Mouse (Mus musculus) embryonic facial prominence, embryonic 11.5 days (tissue): ENCODE results near the gene Gm28557. TPM values are rescaled to one million over a fixed set of nuclear protein-coding genes. Genes with fewer than 3 reads are reported as not detected.

Experiments
- ATAC-seq: fragments of 200-750 bp; cut with Nextera tagmentation; replicated peaks from 2 replicates; pipeline ENCODE4 v1.8.0; 2017; ENCODE audit warnings: low read depth; ENCODE audit not compliant: insufficient number of reproducible peaks, low FRiP score, low TSS enrichment
- DNase-seq: peaks from one replicate; pipeline ENCODE4 v3.0.0-alpha.2; 2015; ENCODE audit warnings: low spot score
- H3K27ac ChIP-seq: fragments of 300-500 bp; sonication (generic); replicated peaks from 2 replicates; pipeline ENCODE4 v1.5.1; 2014; ENCODE audit warnings: mild to moderate bottlenecking, low read depth, low read length, control low read depth
- H3K27me3 ChIP-seq: fragments of 300-500 bp; sonication (generic); 2 replicates; pipeline ENCODE4 v1.6.1; 2014; ENCODE audit warnings: mild to moderate bottlenecking, low read length, moderate library complexity, mixed read lengths; ENCODE audit not compliant: control insufficient read depth, insufficient read depth
- H3K36me3 ChIP-seq: fragments of 300-500 bp; sonication (generic); replicated peaks from 2 replicates; pipeline ENCODE4 v1.6.1; 2014; ENCODE audit warnings: low read depth, mild to moderate bottlenecking, low read length, moderate library complexity, mixed read lengths; ENCODE audit not compliant: control insufficient read depth, insufficient read depth
- H3K4me1 ChIP-seq: fragments of 300-500 bp; sonication (generic); 2 replicates; pipeline ENCODE4 v1.6.1; 2014; ENCODE audit warnings: low read length, mixed read lengths; ENCODE audit not compliant: control insufficient read depth, insufficient read depth
- H3K4me2 ChIP-seq: fragments of 300-500 bp; sonication (generic); 2 replicates; pipeline ENCODE4 v1.6.1; 2014; ENCODE audit warnings: low read depth, mild to moderate bottlenecking, control low read depth, low read length, moderate library complexity
- H3K4me3 ChIP-seq: fragments of 300-500 bp; sonication (generic); 2 replicates; pipeline ENCODE4 v1.5.1; 2014; ENCODE audit warnings: low read depth, low read length, control low read depth
- H3K9ac ChIP-seq: fragments of 300-500 bp; sonication (generic); replicated peaks from 2 replicates; pipeline ENCODE4 v1.6.1; 2014; ENCODE audit warnings: mild to moderate bottlenecking, control low read depth, low read length
- H3K9me3 ChIP-seq: fragments of 300-500 bp; sonication (generic); replicated peaks from 2 replicates; pipeline ENCODE4 v1.6.1; 2016; ENCODE audit warnings: mild to moderate bottlenecking, low read length, inconsistent platforms, mixed read lengths; ENCODE audit not compliant: control insufficient read depth
- WGBS: fragments of 180-500 bp; shearing (Covaris S2); extraction: QIAGEN DNeasy Blood & Tissue Kit; methylation state at CpG from one replicate; pipeline ENCODE4 v1.1.7; 2014; 5-methylcytosine and 5-hydroxymethylcytosine counted together
- polyA plus RNA-seq: library from polyadenylated mRNA; unstranded; fragments of >200 nt; fragmentation: Nextera tagmentation; extraction: Ambion mirVana; gene quantifications from 2 replicates; pipeline ENCODE4 v1.2.1, GENCODE M21; 2014

Gene Gm28557
- polyA plus RNA-seq, 1 experiment from 2014 or later = 3.2 TPM

GRCm38 (mm10) chr13:67065386-67065785 lies 43.0 kb downstream of the Gm28557 start:
- ATAC-seq (no peak), DNase-seq (no peak)
- H3K9me3 ChIP-seq = no peaks in the 10 kb centered on the region
- peaks cover 9% of the 10 kb centered on the region for H3K36me3 ChIP-seq
- no peaks in the 10 kb centered on the region for H3K27me3 ChIP-seq
- H3K9ac ChIP-seq = no peak overlapping the region
- no peak overlapping the region for H3K4me2 ChIP-seq
- H3K4me3 ChIP-seq = no peak overlapping the region
- 87% methylated on average over 8 of the region's 8 CpGs for WGBS
- no peaks in the 10 kb centered on the region for H3K4me1 ChIP-seq
- H3K27ac ChIP-seq = no peak overlapping the region

GRCm38 (mm10) chr13:67062427-67062826 lies 46.0 kb downstream of the Gm28557 start:
- ATAC-seq = no peak
- no peaks in the 10 kb centered on the region for H3K4me1 ChIP-seq
- no peak overlapping the region for H3K4me2 ChIP-seq
- H3K9me3 ChIP-seq = no peaks in the 10 kb centered on the region
- no peak overlapping the region for H3K4me3 ChIP-seq
- no peaks in the 10 kb centered on the region for H3K27me3 ChIP-seq
- DNase-seq = no peak
- no peak overlapping the region for H3K9ac ChIP-seq
- no peaks in the 10 kb centered on the region for H3K36me3 ChIP-seq
- H3K27ac ChIP-seq = no peak overlapping the region
- 59% methylated on average over 7 of the region's 7 CpGs for WGBS

GRCm38 (mm10) chr13:67060786-67061358 lies 47.5 kb downstream of the Gm28557 start, which contains the start of gene Zfp712:
Zfp712 (minus strand) TSS chr13:67061170.
- DNase-seq (peak; percentile 94), ATAC-seq (peak; percentile 97)
- Histone ChIP-seq H3K4me3 (peak within 1 kb of the TSS; percentile 69), H3K27ac (peak within 1 kb of the TSS; percentile 47; the same call in 1 of the 2 replicates), H3K36me3 (no peaks in the 10 kb centered on the region), H3K27me3 (no peaks in the 10 kb centered on the region), H3K4me2 (peak within 1 kb of the TSS; percentile 64), H3K9me3 (no peaks in the 10 kb centered on the region; the same call in 1 of the 2 replicates), H3K4me1 (no peaks in the 10 kb centered on the region), H3K9ac (peak within 1 kb of the TSS; percentile 70)
- WGBS = under 1% methylated on average over 27 of the region's 27 CpGs

DNA sequence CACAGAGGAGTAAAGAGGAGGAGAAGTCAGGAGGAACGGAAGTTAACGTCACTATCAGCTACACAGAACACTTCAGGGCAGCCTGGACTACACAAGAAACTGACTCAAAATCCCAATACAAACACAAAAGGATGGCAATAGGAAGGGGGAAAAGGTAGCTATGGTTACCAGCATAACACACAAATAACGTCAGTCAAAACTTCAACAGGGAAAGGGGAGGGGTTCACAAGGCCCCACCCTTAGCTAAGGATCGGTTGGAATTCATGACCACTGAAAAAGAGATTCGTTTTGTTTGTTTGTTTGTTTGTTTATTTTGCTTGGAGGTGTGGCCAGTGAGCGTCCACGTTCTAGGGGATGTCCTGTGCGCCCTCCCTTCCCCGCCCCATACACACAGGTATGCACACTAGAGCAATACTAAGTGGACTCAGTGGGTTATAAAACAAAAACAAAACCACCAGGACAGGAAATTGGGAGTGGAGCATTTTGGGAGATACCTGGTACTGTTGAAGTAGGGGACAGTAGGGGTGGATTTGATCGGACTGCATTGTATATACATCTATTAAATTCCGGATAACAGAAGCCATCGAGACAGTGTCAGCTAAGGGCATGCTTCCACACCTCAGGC lies 48.1 kb downstream of the Gm28557 start:
- WGBS = 4% methylated on average over 12 of the region's 12 CpGs

More for the DNA sequence above, 48.1 kb downstream of the Gm28557 start:
- DNase-seq (no peak), ATAC-seq (peak; percentile 61)
- Histone ChIP-seq H3K27me3 (no peaks in the 10 kb centered on the region), H3K4me2 (peak overlapping the region; percentile 64), H3K36me3 (no peaks in the 10 kb centered on the region), H3K9ac (peak overlapping the region; percentile 70), H3K27ac (peak overlapping the region; percentile 47; the same call in 1 of the 2 replicates), H3K4me3 (peak overlapping the region; percentile 69), H3K4me1 (no peaks in the 10 kb centered on the region), H3K9me3 (no peaks in the 10 kb centered on the region; the same call in 1 of the 2 replicates)

Other genes with a start within 250 kb of the Gm28557 start
- gene Gm10767, start 203.7 kb downstream of the Gm28557 start, polyA plus RNA-seq = 1.0 and 1.8 TPM in 2 replicates
- gene Zfp712, start 47.4 kb downstream of the Gm28557 start, polyA plus RNA-seq = 5.0 and 5.6 TPM in 2 replicates
- 10.1 and 11.5 TPM in 2 replicates for gene Zfp708, start 10.6 kb downstream of the Gm28557 start, polyA plus RNA-seq
- gene Rslcan18, start 7.7 kb upstream of the Gm28557 start, polyA plus RNA-seq = 0.24 and 0.39 TPM in 2 replicates
- 2.7 and 3.8 TPM in 2 replicates for gene Zfp759, start 13.1 kb upstream of the Gm28557 start, polyA plus RNA-seq
- gene Rsl1, start 64.6 kb upstream of the Gm28557 start, polyA plus RNA-seq = 6.7 and 7.7 TPM in 2 replicates
- 2.6 and 2.8 TPM in 2 replicates for gene Zfp455, start 85.9 kb upstream of the Gm28557 start, polyA plus RNA-seq
- 2.1 and 2.9 TPM in 2 replicates for gene Zfp458, start 169.9 kb upstream of the Gm28557 start, polyA plus RNA-seq
- 0.53 and 0.66 TPM in 2 replicates for gene Zfp457, start 197.9 kb upstream of the Gm28557 start, polyA plus RNA-seq
- 3.2 and 3.3 TPM in 2 replicates for gene Zfp595, start 224.0 kb upstream of the Gm28557 start, polyA plus RNA-seq